Mouse (Mus musculus): ENCODE data around the gene Gramd1b. TPM values are rescaled to one million over a fixed set of nuclear protein-coding genes. Genes with fewer than 3 reads are reported as not detected.
A peak's percentile ranks its signal among the peaks of the same experiment; 100 is the strongest.

Gramd1b gene
- polyA plus RNA-seq, 1 experiment from 2014 or later: 1.2 TPM

DNA sequence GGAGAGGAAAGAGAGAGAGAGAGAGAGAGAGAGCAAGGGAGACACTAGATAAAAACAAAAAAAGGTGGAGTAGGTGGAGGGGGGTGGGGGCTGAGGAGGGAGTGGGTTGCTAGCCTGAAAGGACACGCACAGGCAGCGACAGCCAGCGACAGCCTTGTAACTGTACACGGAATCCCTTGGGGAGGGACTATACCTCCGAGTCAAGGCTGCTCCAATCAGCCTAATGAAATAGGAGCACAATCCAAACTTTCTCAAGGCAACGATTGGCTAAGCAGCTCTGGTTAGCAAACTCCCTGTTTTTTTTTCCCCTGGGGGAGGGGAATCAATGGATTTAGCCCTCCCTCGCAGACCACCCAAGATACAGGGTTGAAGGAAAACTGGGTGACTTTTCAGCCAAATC lies 75.0 kb downstream of the Gramd1b start:
- no peak for DNase-seq
- 5% methylated on average over 7 of the region's 7 CpGs for WGBS (ENCODE audit: insufficient replicate concordance)

GRCm38 (mm10) chr9:40455336-40456185 lies 75.6 kb downstream of the Gramd1b start:
- Histone ChIP-seq H3K4me2 (ENCODE audit: low read depth, low read length) (peak overlapping the region; percentile 87), H3K36me3 (replicated peaks; ENCODE audit: insufficient read depth, low read length) (no peaks in the 10 kb centered on the region), H3K27me3 (ENCODE audit: insufficient read depth, low read length) (0 out of 2 replicates have a peak, but pooled peaks cover 6% of the 10 kb centered on the region), H3K27ac (ENCODE audit: low read depth) (peak overlapping the region; percentile 87), H3K4me1 (ENCODE audit: insufficient read depth) (peaks cover 16% of the 10 kb centered on the region), H3K4me3 (ENCODE audit: low read depth, low read length) (peak overlapping the region; percentile 62), H3K9me3 (ENCODE audit: low read length) (no peaks in the 10 kb centered on the region), H3K9ac (replicated peaks) (peak overlapping the region; percentile 58)
- peak; percentile 63 for ATAC-seq
- TF ChIP-seq EP300 (IDR thresholded peaks at IDR 0.05; ENCODE audit: low read depth): no peak
- TF ChIP-seq CTCF (IDR thresholded peaks at IDR 0.05; ENCODE audit: low read depth): 0 out of 2 replicates have a peak, but pooled peaks have one; percentile 20
- DNase-seq: peak; percentile 67
- 1% methylated on average over 73 of the region's 77 CpGs for whole genome bisulfite sequencing (ENCODE audit: insufficient replicate concordance)

More for the DNA sequence above, 75.0 kb downstream of the Gramd1b start:
- H3K4me2 ChIP-seq (ENCODE audit: low read depth, low read length): peak overlapping the region; percentile 87
- H3K9ac ChIP-seq (replicated peaks): peak overlapping the region; percentile 58
- peak overlapping the region; percentile 62 for H3K4me3 ChIP-seq (ENCODE audit: low read depth, low read length)
- peak; percentile 26; the same call in 1 of the 2 replicates for ATAC-seq
- no peaks in the 10 kb centered on the region for H3K36me3 ChIP-seq (replicated peaks; ENCODE audit: insufficient read depth, low read length)
- H3K27me3 ChIP-seq (ENCODE audit: insufficient read depth, low read length): 0 out of 2 replicates have a peak, but pooled peaks cover 6% of the 10 kb centered on the region
- H3K4me1 ChIP-seq (ENCODE audit: insufficient read depth): peaks cover 16% of the 10 kb centered on the region
- H3K27ac ChIP-seq (ENCODE audit: low read depth): peak overlapping the region; percentile 87
- TF ChIP-seq EP300 (IDR thresholded peaks at IDR 0.05; ENCODE audit: low read depth) (no peak), CTCF (IDR thresholded peaks at IDR 0.05; ENCODE audit: low read depth) (no peak)
- H3K9me3 ChIP-seq (ENCODE audit: low read length): no peaks in the 10 kb centered on the region

DNA sequence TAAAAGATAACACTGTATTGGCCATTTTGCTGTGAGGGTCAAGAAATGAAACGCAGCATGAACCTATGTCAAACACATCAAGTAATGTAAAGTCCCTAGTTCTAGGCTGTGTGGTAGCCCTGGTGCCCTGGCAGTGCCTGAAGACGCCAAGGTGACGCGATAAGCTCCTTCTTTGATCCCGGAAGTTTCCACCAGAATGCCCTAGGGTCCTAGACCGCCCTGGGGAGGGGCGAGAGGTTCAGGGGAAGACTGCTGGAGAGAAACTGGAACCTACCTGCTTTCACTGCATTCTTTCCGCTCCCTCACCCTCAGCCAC lies 76.2 kb downstream of the Gramd1b start:
- ATAC-seq (no peak), DNase-seq (no peak)
- Histone ChIP-seq H3K9me3 (ENCODE audit: low read length) (no peaks in the 10 kb centered on the region), H3K4me1 (ENCODE audit: insufficient read depth) (peaks cover 16% of the 10 kb centered on the region), H3K4me3 (ENCODE audit: low read depth, low read length) (peak overlapping the region; percentile 62), H3K9ac (replicated peaks) (peak overlapping the region; percentile 58), H3K27me3 (ENCODE audit: insufficient read depth, low read length) (0 out of 2 replicates have a peak, but pooled peaks cover 6% of the 10 kb centered on the region), H3K27ac (ENCODE audit: low read depth) (peak overlapping the region; percentile 87), H3K36me3 (replicated peaks; ENCODE audit: insufficient read depth, low read length) (no peaks in the 10 kb centered on the region), H3K4me2 (ENCODE audit: low read depth, low read length) (peak overlapping the region; percentile 87)
- 1% methylated on average over 8 of the region's 8 CpGs for WGBS (ENCODE audit: insufficient replicate concordance)
- TF ChIP-seq EP300 (IDR thresholded peaks at IDR 0.05; ENCODE audit: low read depth) (no peak), CTCF (IDR thresholded peaks at IDR 0.05; ENCODE audit: low read depth) (no peak)

GRCm38 (mm10) chr9:40453889-40454288 lies 77.3 kb downstream of the Gramd1b start:
- no peak overlapping the region for H3K27ac ChIP-seq (ENCODE audit: low read depth)
- TF ChIP-seq EP300 (IDR thresholded peaks at IDR 0.05; ENCODE audit: low read depth): no peak
- TF ChIP-seq CTCF (IDR thresholded peaks at IDR 0.05; ENCODE audit: low read depth): no peak
- H3K9me3 ChIP-seq (ENCODE audit: low read length): no peaks in the 10 kb centered on the region
- WGBS (ENCODE audit: insufficient replicate concordance): 84% methylated on average over 6 of the region's 6 CpGs
- no peaks in the 10 kb centered on the region for H3K36me3 ChIP-seq (replicated peaks; ENCODE audit: insufficient read depth, low read length)
- no peak overlapping the region for H3K4me3 ChIP-seq (ENCODE audit: low read depth, low read length)
- no peak for DNase-seq
- H3K27me3 ChIP-seq (ENCODE audit: insufficient read depth, low read length): 0 out of 2 replicates have a peak, but pooled peaks cover 6% of the 10 kb centered on the region
- ATAC-seq: no peak
- H3K4me1 ChIP-seq (ENCODE audit: insufficient read depth): peaks cover 16% of the 10 kb centered on the region
- no peak overlapping the region for H3K9ac ChIP-seq (replicated peaks)
- H3K4me2 ChIP-seq (ENCODE audit: low read depth, low read length): no peak overlapping the region

GRCm38 (mm10) chr9:40452208-40452607 lies 79.0 kb downstream of the Gramd1b start:
- ATAC-seq (no peak), DNase-seq (no peak)
- no peaks in the 10 kb centered on the region for H3K36me3 ChIP-seq (replicated peaks; ENCODE audit: insufficient read depth, low read length)
- no peak overlapping the region for H3K4me3 ChIP-seq (ENCODE audit: low read depth, low read length)
- H3K4me1 ChIP-seq (ENCODE audit: insufficient read depth): peaks cover 14% of the 10 kb centered on the region
- H3K9me3 ChIP-seq (ENCODE audit: low read length): no peaks in the 10 kb centered on the region
- no peak overlapping the region for H3K27ac ChIP-seq (ENCODE audit: low read depth)
- no peak overlapping the region for H3K9ac ChIP-seq (replicated peaks)
- H3K4me2 ChIP-seq (ENCODE audit: low read depth, low read length): no peak overlapping the region
- H3K27me3 ChIP-seq (ENCODE audit: insufficient read depth, low read length): 0 out of 2 replicates have a peak, but pooled peaks cover 3% of the 10 kb centered on the region
- TF ChIP-seq CTCF (IDR thresholded peaks at IDR 0.05; ENCODE audit: low read depth) (peak; percentile 41), EP300 (IDR thresholded peaks at IDR 0.05; ENCODE audit: low read depth) (no peak)
- WGBS (ENCODE audit: insufficient replicate concordance): 57% methylated on average over 5 of the region's 5 CpGs

GRCm38 (mm10) chr9:40450776-40451175 lies 80.4 kb downstream of the Gramd1b start:
- no peaks in the 10 kb centered on the region for H3K36me3 ChIP-seq (replicated peaks; ENCODE audit: insufficient read depth, low read length)
- H3K4me1 ChIP-seq (ENCODE audit: insufficient read depth): peaks cover 8% of the 10 kb centered on the region
- ATAC-seq (no peak), DNase-seq (no peak)
- H3K4me2 ChIP-seq (ENCODE audit: low read depth, low read length): no peak overlapping the region
- TF ChIP-seq EP300 (IDR thresholded peaks at IDR 0.05; ENCODE audit: low read depth) (no peak), CTCF (IDR thresholded peaks at IDR 0.05; ENCODE audit: low read depth) (no peak)
- H3K9me3 ChIP-seq (ENCODE audit: low read length): no peaks in the 10 kb centered on the region
- H3K4me3 ChIP-seq (ENCODE audit: low read depth, low read length): no peak overlapping the region
- WGBS (ENCODE audit: insufficient replicate concordance): 58% methylated on average over 5 of the region's 5 CpGs
- no peak overlapping the region for H3K9ac ChIP-seq (replicated peaks)
- 0 out of 2 replicates have a peak, but pooled peaks cover 2% of the 10 kb centered on the region for H3K27me3 ChIP-seq (ENCODE audit: insufficient read depth, low read length)
- H3K27ac ChIP-seq (ENCODE audit: low read depth): no peak overlapping the region
